Comparison of ENCODE assay signal across 8 mouse cellular contexts in genomic region chr19:23893093-23893889, GRCm38 (mm10).
DNase-seq lines count a peak whose midpoint lies in the region; ATAC-seq and TF ChIP-seq lines count a peak whose summit lies in the region.

No protein-coding gene starts in this region.

- no peaks in the 10 kb centered on the region for H3K9me3 ChIP-seq in intestine, embryonic 15.5 days

- no peak overlapping the region for H3K27ac ChIP-seq in intestine, embryonic 15.5 days
- no peak overlapping the region for H3K27ac ChIP-seq in small intestine, adult 2 months (ENCODE audit: insufficient read depth, low read depth, low read length)

- no peaks in the 10 kb centered on the region for H3K36me3 ChIP-seq in intestine, embryonic 15.5 days
- H3K36me3 ChIP-seq in small intestine, adult 2 months (ENCODE audit: control insufficient read depth, insufficient read depth, low read length) = no peaks in the 10 kb centered on the region

- peak overlapping the region; percentile 42 for H3K4me3 ChIP-seq in intestine, embryonic 15.5 days (replicated peaks)
- H3K4me3 ChIP-seq in small intestine, adult 2 months (ENCODE audit: low read depth, low read length) = peak overlapping the region; percentile 7

- H3K4me2 ChIP-seq in intestine, embryonic 15.5 days (replicated peaks) = peak overlapping the region; percentile 77

- H3K4me1 ChIP-seq in intestine, embryonic 15.5 days (replicated peaks) = peaks cover 10% of the 10 kb centered on the region; the same call in 1 of the 2 replicates
- no peaks in the 10 kb centered on the region for H3K4me1 ChIP-seq in small intestine, adult 2 months (ENCODE audit: control insufficient read depth, insufficient read depth, insufficient read length, low read length)

- TF ChIP-seq POLR2A in small intestine, adult 2 months (IDR thresholded peaks at IDR 0.05; ENCODE audit: low read depth, low read length) = no peak

- 18% methylated on average over 109 of the region's 110 CpGs for WGBS in intestine, embryonic 15.5 days
- 28% methylated on average over 110 of the region's 110 CpGs for WGBS in small intestine, adult 2 months

- DNase-seq in R1 (ENCODE audit: low read depth, low spot score) = peak; percentile 68
- peak; percentile 58 for DNase-seq in embryo, embryonic 10.5 days (ENCODE audit: low spot score)
- peak; percentile 30 for DNase-seq in gastrocnemius, postnatal 25 days
- DNase-seq in left cerebral cortex, postnatal 25 days (ENCODE audit: low spot score in 2 of 2) = peak; percentile 66 to 67
- DNase-seq in mesoderm, embryonic 11.5 days (ENCODE audit: low read depth, low spot score) = peak; percentile 71
- no peak for DNase-seq in cerebellum, adult 11 months

- ATAC-seq in intestine, embryonic 15.5 days = peak; percentile 84

- H3K9ac ChIP-seq in intestine, embryonic 15.5 days = peak overlapping the region; percentile 23

- peaks cover 18% of the 10 kb centered on the region for H3K27me3 ChIP-seq in intestine, embryonic 15.5 days (replicated peaks)
- peaks cover 3% of the 10 kb centered on the region; the same call in 1 of the 2 replicates for H3K27me3 ChIP-seq in small intestine, adult 2 months (ENCODE audit: control insufficient read depth, insufficient read depth, low read length)

- TF ChIP-seq CTCF in small intestine, adult 2 months (IDR thresholded peaks at IDR 0.05; ENCODE audit: extremely low read depth, insufficient read length, insufficient replicate concordance, low read depth, low read length) = no peak

- intact Hi-C loops in left cerebral cortex, postnatal 25 days (cut with DNase I) = no loop called here
